Mouse (Mus musculus) forebrain, embryonic 14.5 days (tissue): ENCODE data around the gene Pex7. TPM values are rescaled to one million over a fixed set of nuclear protein-coding genes. Genes with fewer than 3 reads are reported as not detected.

ENCODE experiments used
- ATAC-seq: fragments of 200-750 bp; cut with Nextera tagmentation; 2 replicates; pipeline ENCODE4 v1.8.0; 2017; ENCODE audit warnings: mild to moderate bottlenecking, moderate library complexity
- DNase-seq: peaks from one replicate; pipeline ENCODE4 v3.0.0-alpha.2; 2015; ENCODE audit warnings: low spot score
- H3K27ac ChIP-seq: fragments of 300-500 bp; sonication (generic); 2 replicates; pipeline ENCODE4 v1.5.1; 2014; ENCODE audit warnings: low read depth, mild to moderate bottlenecking, control low read depth, low read length, moderate library complexity
- H3K27me3 ChIP-seq: fragments of 300-500 bp; sonication (generic); replicated peaks from 2 replicates; pipeline ENCODE4 v1.6.1; 2014; ENCODE audit warnings: low read length, control low read depth, mixed read lengths; ENCODE audit not compliant: control insufficient read depth, insufficient read depth
- H3K36me3 ChIP-seq: fragments of 300-500 bp; sonication (generic); 2 replicates; pipeline ENCODE4 v1.6.1; 2014; ENCODE audit warnings: low read length, control low read depth; ENCODE audit not compliant: control insufficient read depth, insufficient read depth
- H3K4me1 ChIP-seq: fragments of 300-500 bp; sonication (generic); 2 replicates; pipeline ENCODE4 v1.6.1; 2014; ENCODE audit warnings: antibody characterized with exemption, low read length, control low read depth; ENCODE audit not compliant: control insufficient read depth, insufficient read depth
- H3K4me2 ChIP-seq: fragments of 300-500 bp; sonication (generic); 2 replicates; pipeline ENCODE4 v1.6.1; 2014; ENCODE audit warnings: mild to moderate bottlenecking, control low read depth, low read length
- H3K4me3 ChIP-seq: fragments of 300-500 bp; sonication (generic); 2 replicates; pipeline ENCODE4 v1.5.1; 2014; ENCODE audit warnings: low read depth, low read length, control low read depth
- H3K9ac ChIP-seq: fragments of 300-500 bp; sonication (generic); 2 replicates; pipeline ENCODE4 v1.6.1; 2014; ENCODE audit warnings: mild to moderate bottlenecking, low read length, control low read depth, moderate library complexity
- H3K9me3 ChIP-seq: fragments of 300-500 bp; sonication (generic); replicated peaks from 2 replicates; pipeline ENCODE4 v1.6.1; 2016; ENCODE audit warnings: low read length, control low read depth, mixed read lengths; ENCODE audit not compliant: control insufficient read depth
- WGBS: fragments of 180-500 bp; shearing (Covaris S2); extraction: QIAGEN DNeasy Blood & Tissue Kit; methylation state at CpG from one replicate; pipeline ENCODE4 v1.1.7; 2014; 5-methylcytosine and 5-hydroxymethylcytosine counted together
- polyA plus RNA-seq: library from polyadenylated mRNA; unstranded; fragments of >200 nt; fragmentation: Nextera tagmentation; extraction: Ambion mirVana; gene quantifications from 2 replicates; pipeline ENCODE4 v1.2.1, GENCODE M21; 2014

The Pex7 gene
- polyA plus RNA-seq, 1 experiment from 2014 or later: 29.8 TPM

- WGBS: 83% methylated on average over 6 of the region's 6 CpGs
- H3K27ac ChIP-seq: no peak overlapping the region
- no peak for ATAC-seq
- H3K36me3 ChIP-seq: no peaks in the 10 kb centered on the region
- H3K9me3 ChIP-seq: no peaks in the 10 kb centered on the region
- H3K4me1 ChIP-seq: no peaks in the 10 kb centered on the region
- no peak for DNase-seq
- H3K27me3 ChIP-seq: no peaks in the 10 kb centered on the region
- H3K9ac ChIP-seq: no peak overlapping the region
- H3K4me2 ChIP-seq: no peak overlapping the region
- H3K4me3 ChIP-seq: no peak overlapping the region
Observed at GRCm38 (mm10) chr10:19946644-19947043, 39.2 kb upstream of the Pex7 start.

- Histone ChIP-seq H3K27ac (no peak overlapping the region), H3K36me3 (no peaks in the 10 kb centered on the region), H3K4me2 (no peak overlapping the region), H3K9me3 (no peaks in the 10 kb centered on the region), H3K27me3 (no peaks in the 10 kb centered on the region), H3K4me1 (no peaks in the 10 kb centered on the region), H3K9ac (no peak overlapping the region), H3K4me3 (no peak overlapping the region)
- 72% methylated on average over 7 of the region's 7 CpGs for WGBS
- ATAC-seq (no peak), DNase-seq (no peak)
Observed at GRCm38 (mm10) chr10:19945651-19946050, 38.2 kb upstream of the Pex7 start.

- Histone ChIP-seq H3K4me3 (no peak overlapping the region), H3K9ac (no peak overlapping the region), H3K27me3 (no peaks in the 10 kb centered on the region), H3K27ac (no peak overlapping the region), H3K36me3 (no peaks in the 10 kb centered on the region), H3K9me3 (no peaks in the 10 kb centered on the region), H3K4me1 (0 out of 2 replicates have a peak, but pooled peaks cover 3% of the 10 kb centered on the region), H3K4me2 (no peak overlapping the region)
- 91% methylated on average over 3 of the region's 3 CpGs for WGBS
- DNase-seq (no peak), ATAC-seq (no peak)
Observed at GRCm38 (mm10) chr10:19942621-19943020, 35.1 kb upstream of the Pex7 start.

GRCm38 (mm10) chr10:19941914-19942313 lies 34.4 kb upstream of the Pex7 start:
- Histone ChIP-seq H3K9ac (no peak overlapping the region), H3K27ac (no peak overlapping the region), H3K9me3 (no peaks in the 10 kb centered on the region), H3K27me3 (no peaks in the 10 kb centered on the region), H3K4me3 (no peak overlapping the region), H3K36me3 (no peaks in the 10 kb centered on the region), H3K4me2 (no peak overlapping the region), H3K4me1 (0 out of 2 replicates have a peak, but pooled peaks cover 3% of the 10 kb centered on the region)
- 91% methylated on average over 9 of the region's 9 CpGs for WGBS
- no peak for ATAC-seq
- no peak for DNase-seq

GRCm38 (mm10) chr10:19941063-19941462 lies 33.6 kb upstream of the Pex7 start:
- 0 out of 2 replicates have a peak, but pooled peaks cover 3% of the 10 kb centered on the region for H3K4me1 ChIP-seq
- no peaks in the 10 kb centered on the region for H3K9me3 ChIP-seq
- no peaks in the 10 kb centered on the region for H3K36me3 ChIP-seq
- ATAC-seq (no peak), DNase-seq (no peak)
- H3K4me2 ChIP-seq: no peak overlapping the region
- H3K4me3 ChIP-seq: no peak overlapping the region
- no peak overlapping the region for H3K9ac ChIP-seq
- 69% methylated on average over 6 of the region's 6 CpGs for WGBS
- no peak overlapping the region for H3K27ac ChIP-seq
- H3K27me3 ChIP-seq: 0 out of 2 replicates have a peak, but pooled peaks cover 5% of the 10 kb centered on the region

- 0 out of 2 replicates have a peak, but pooled peaks cover 3% of the 10 kb centered on the region for H3K4me1 ChIP-seq
- H3K36me3 ChIP-seq: no peaks in the 10 kb centered on the region
- 92% methylated on average over 8 of the region's 8 CpGs for WGBS
- H3K9ac ChIP-seq: no peak overlapping the region
- H3K27me3 ChIP-seq: 0 out of 2 replicates have a peak, but pooled peaks cover 5% of the 10 kb centered on the region
- ATAC-seq: no peak
- no peak for DNase-seq
- H3K4me2 ChIP-seq: no peak overlapping the region
- no peak overlapping the region for H3K27ac ChIP-seq
- H3K9me3 ChIP-seq: no peaks in the 10 kb centered on the region
- no peak overlapping the region for H3K4me3 ChIP-seq
Observed at GRCm38 (mm10) chr10:19940626-19941025, 33.1 kb upstream of the Pex7 start.

GRCm38 (mm10) chr10:19940127-19940526 lies 32.6 kb upstream of the Pex7 start:
- Histone ChIP-seq H3K27ac (no peak overlapping the region), H3K9ac (no peak overlapping the region), H3K4me3 (no peak overlapping the region), H3K4me1 (0 out of 2 replicates have a peak, but pooled peaks cover 3% of the 10 kb centered on the region), H3K9me3 (no peaks in the 10 kb centered on the region), H3K36me3 (no peaks in the 10 kb centered on the region), H3K27me3 (0 out of 2 replicates have a peak, but pooled peaks cover 5% of the 10 kb centered on the region), H3K4me2 (no peak overlapping the region)
- DNase-seq (no peak), ATAC-seq (no peak)
- 92% methylated on average over 7 of the region's 7 CpGs for WGBS

GRCm38 (mm10) chr10:19939282-19939705 lies 31.8 kb upstream of the Pex7 start:
- no peaks in the 10 kb centered on the region for H3K36me3 ChIP-seq
- no peak overlapping the region for H3K27ac ChIP-seq
- 0 out of 2 replicates have a peak, but pooled peaks cover 3% of the 10 kb centered on the region for H3K4me1 ChIP-seq
- H3K4me2 ChIP-seq: no peak overlapping the region
- no peak for DNase-seq
- no peak for ATAC-seq
- H3K4me3 ChIP-seq: no peak overlapping the region
- WGBS: 51% methylated on average over 8 of the region's 8 CpGs
- no peak overlapping the region for H3K9ac ChIP-seq
- 0 out of 2 replicates have a peak, but pooled peaks cover 5% of the 10 kb centered on the region for H3K27me3 ChIP-seq
- no peaks in the 10 kb centered on the region for H3K9me3 ChIP-seq

GRCm38 (mm10) chr10:19938738-19939137 lies 31.2 kb upstream of the Pex7 start:
- no peak for ATAC-seq

More at GRCm38 (mm10) chr10:19938738-19939137, 31.2 kb upstream of the Pex7 start:
- DNase-seq: no peak
- Histone ChIP-seq H3K27ac (no peak overlapping the region), H3K4me3 (no peak overlapping the region), H3K36me3 (no peaks in the 10 kb centered on the region), H3K9ac (no peak overlapping the region), H3K27me3 (0 out of 2 replicates have a peak, but pooled peaks cover 5% of the 10 kb centered on the region), H3K4me1 (0 out of 2 replicates have a peak, but pooled peaks cover 3% of the 10 kb centered on the region), H3K4me2 (no peak overlapping the region), H3K9me3 (no peaks in the 10 kb centered on the region)
- WGBS: 40% methylated on average over 6 of the region's 6 CpGs
